Mouse (Mus musculus) hindbrain, postnatal 0 days (tissue): ENCODE measurements around the gene Adprhl1. TPM values are rescaled to one million over a fixed set of nuclear protein-coding genes. Genes with fewer than 3 reads are reported as not detected.
A peak's percentile ranks its signal among the peaks of the same experiment; 100 is the strongest.

ENCODE experiments used
- ATAC-seq: fragments of 200-750 bp; cut with Nextera tagmentation; 2 replicates; pipeline ENCODE4 v1.8.0; 2017; ENCODE audit warnings: mild to moderate bottlenecking, moderate TSS enrichment, moderate library complexity
- DNase-seq: peaks from one replicate; pipeline ENCODE4 v3.0.0-alpha.2; 2015; ENCODE audit warnings: low spot score
- H3K27ac ChIP-seq: fragments of 300-500 bp; sonication (generic); 2 replicates; pipeline ENCODE4 v1.5.1; 2014; ENCODE audit warnings: mild to moderate bottlenecking
- H3K27me3 ChIP-seq: fragments of 300-500 bp; sonication (generic); 2 replicates; pipeline ENCODE4 v1.6.1; 2014; ENCODE audit warnings: low read length, mixed read lengths; ENCODE audit not compliant: insufficient read depth
- H3K36me3 ChIP-seq: fragments of 300-500 bp; sonication (generic); 2 replicates; pipeline ENCODE4 v1.6.1; 2014; ENCODE audit warnings: low read length, mixed read lengths; ENCODE audit not compliant: insufficient read depth
- H3K4me1 ChIP-seq: fragments of 300-500 bp; sonication (generic); 2 replicates; pipeline ENCODE4 v1.6.1; 2014; ENCODE audit warnings: antibody characterized with exemption, low read length, mixed read lengths; ENCODE audit not compliant: insufficient read depth
- H3K4me2 ChIP-seq: fragments of 300-500 bp; sonication (generic); 2 replicates; pipeline ENCODE4 v1.6.1; 2014; ENCODE audit warnings: low read depth, mild to moderate bottlenecking, low read length, moderate library complexity, mixed read lengths
- H3K4me3 ChIP-seq: fragments of 300-500 bp; sonication (generic); 2 replicates; pipeline ENCODE4 v1.5.1; 2014; ENCODE audit warnings: low read length
- H3K9ac ChIP-seq: fragments of 300-500 bp; sonication (generic); replicated peaks from 2 replicates; pipeline ENCODE4 v1.6.1; 2014; ENCODE audit warnings: mild to moderate bottlenecking, low read length, moderate library complexity, mixed read lengths
- H3K9me3 ChIP-seq: fragments of 300-500 bp; sonication (generic); 2 replicates; pipeline ENCODE4 v1.6.1; 2016; ENCODE audit warnings: low read length, mixed read lengths
- CTCF ChIP-seq: IDR thresholded peaks from 2 replicates; pipeline ENCODE4 v1.5.1; 2016; ENCODE audit warnings: antibody characterized with exemption, control low read depth, low read depth
- WGBS: fragments of 180-500 bp; shearing (Covaris S2); extraction: QIAGEN DNeasy Blood & Tissue Kit; methylation state at CpG from one replicate; pipeline ENCODE4 v1.1.7; 2014; 5-methylcytosine and 5-hydroxymethylcytosine counted together
- polyA plus RNA-seq: library from polyadenylated mRNA; unstranded; fragments of >200 nt; fragmentation: Nextera tagmentation; extraction: Ambion mirVana; gene quantifications from 2 replicates; pipeline ENCODE4 v1.2.1, GENCODE M21; 2015
- total RNA-seq: library from RNA; depleted of rRNA; stranded (reverse); fragments of >200 nt; gene quantifications from 2 replicates; pipeline ENCODE4 v1.2.3, GENCODE M21; 2014; rRNA removed

The Adprhl1 gene
- 2.3 TPM in 1 of 2 replicates, not detected in the other for total RNA-seq
- 0.14 and 0.50 TPM in 2 replicates for polyA plus RNA-seq

DNA sequence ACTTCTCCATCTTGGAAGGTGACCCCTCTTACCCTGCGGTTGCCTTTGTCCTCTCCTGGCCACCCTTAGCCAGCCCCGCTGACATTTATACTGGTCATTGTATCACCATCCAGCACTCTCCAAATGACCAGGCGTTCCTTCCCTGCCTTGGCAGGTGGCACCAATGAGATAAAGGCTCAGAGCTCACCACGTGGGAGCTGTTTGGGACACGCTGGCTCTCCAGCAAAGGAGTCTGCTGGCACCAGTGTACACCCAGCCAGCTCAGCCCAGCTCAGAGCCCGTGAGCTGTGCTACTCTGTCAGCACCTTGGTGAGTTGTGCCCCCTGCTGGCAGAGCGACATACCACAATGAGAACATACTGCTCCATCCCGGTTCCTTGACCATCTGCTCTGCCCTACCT, at the start of gene Adprhl1:
Gene Adprhl1 (minus strand): TSS at position 144 of the 400 bp plus-strand sequence.
- no peak within 1 kb of the TSS for H3K27ac ChIP-seq
- no peak within 1 kb of the TSS for H3K4me2 ChIP-seq
- peak; percentile 84 for TF ChIP-seq CTCF
- no peaks in the 10 kb centered on the region for H3K27me3 ChIP-seq
- WGBS = 34% methylated on average over 8 of the region's 8 CpGs
- DNase-seq (peak; percentile 72), ATAC-seq (peak; percentile 88)
- H3K36me3 ChIP-seq = peaks cover 27% of the 10 kb centered on the region; the same call in 1 of the 2 replicates
- H3K9ac ChIP-seq = no peak within 1 kb of the TSS
- no peaks in the 10 kb centered on the region for H3K9me3 ChIP-seq
- H3K4me3 ChIP-seq = no peak within 1 kb of the TSS
- 0 out of 2 replicates have a peak, but pooled peaks cover 3% of the 10 kb centered on the region for H3K4me1 ChIP-seq

DNA sequence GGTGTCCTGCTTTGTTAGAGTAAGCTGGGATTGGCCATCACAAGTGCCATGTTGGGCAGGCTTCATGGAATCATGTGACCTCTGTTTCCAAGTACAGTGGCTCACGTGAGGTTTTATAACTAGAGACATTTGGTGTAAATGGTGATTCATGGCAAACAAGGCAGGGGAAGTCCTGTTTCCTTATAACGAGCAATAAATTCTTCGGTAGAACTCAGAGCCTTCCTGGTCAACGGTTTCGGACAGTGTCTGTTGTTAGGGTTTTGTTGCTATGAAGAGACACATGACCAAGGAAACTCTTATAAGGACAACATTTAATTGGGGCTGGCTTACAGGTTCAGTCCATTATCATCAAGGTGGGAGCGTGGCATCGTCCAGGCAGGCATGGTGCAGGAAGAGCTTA, 47.1 kb upstream of the Adprhl1 start:
- H3K4me3 ChIP-seq = no peak overlapping the region
- H3K9me3 ChIP-seq = no peaks in the 10 kb centered on the region
- no peak overlapping the region for H3K9ac ChIP-seq
- no peak overlapping the region for H3K4me2 ChIP-seq
- H3K36me3 ChIP-seq = peaks cover 42% of the 10 kb centered on the region
- H3K27ac ChIP-seq = no peak overlapping the region
- no peaks in the 10 kb centered on the region for H3K27me3 ChIP-seq
- DNase-seq (no peak), ATAC-seq (no peak)
- WGBS = 95% methylated on average over 7 of the region's 7 CpGs
- TF ChIP-seq CTCF = no peak
- H3K4me1 ChIP-seq = no peaks in the 10 kb centered on the region

DNA sequence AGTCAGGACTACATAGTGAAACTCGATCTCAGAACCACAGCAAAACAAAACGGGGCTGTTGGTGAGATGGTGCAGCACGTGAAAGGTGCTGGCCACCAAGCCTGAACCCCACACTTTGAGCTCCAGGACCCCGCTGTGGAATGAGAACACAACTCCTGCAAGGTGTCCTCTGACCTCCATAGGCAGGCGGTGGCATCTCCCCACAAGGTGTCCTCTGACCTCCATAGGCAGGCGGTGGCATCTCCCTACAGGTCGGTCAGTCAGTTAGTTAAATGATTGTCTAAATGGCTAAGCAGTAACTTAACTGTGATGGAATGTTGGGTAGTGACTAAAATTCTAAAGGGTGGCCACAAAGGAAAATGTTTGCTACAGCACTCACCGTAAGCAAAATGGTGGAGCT, 45.6 kb upstream of the Adprhl1 start:
- H3K27ac ChIP-seq = no peak overlapping the region
- no peak overlapping the region for H3K4me3 ChIP-seq
- WGBS = 97% methylated on average over 8 of the region's 8 CpGs
- H3K9ac ChIP-seq = no peak overlapping the region
- TF ChIP-seq CTCF = no peak
- ATAC-seq (no peak), DNase-seq (no peak)
- H3K27me3 ChIP-seq = no peaks in the 10 kb centered on the region
- H3K4me1 ChIP-seq = no peaks in the 10 kb centered on the region
- H3K9me3 ChIP-seq = no peaks in the 10 kb centered on the region
- peaks cover 56% of the 10 kb centered on the region for H3K36me3 ChIP-seq
- no peak overlapping the region for H3K4me2 ChIP-seq

DNA sequence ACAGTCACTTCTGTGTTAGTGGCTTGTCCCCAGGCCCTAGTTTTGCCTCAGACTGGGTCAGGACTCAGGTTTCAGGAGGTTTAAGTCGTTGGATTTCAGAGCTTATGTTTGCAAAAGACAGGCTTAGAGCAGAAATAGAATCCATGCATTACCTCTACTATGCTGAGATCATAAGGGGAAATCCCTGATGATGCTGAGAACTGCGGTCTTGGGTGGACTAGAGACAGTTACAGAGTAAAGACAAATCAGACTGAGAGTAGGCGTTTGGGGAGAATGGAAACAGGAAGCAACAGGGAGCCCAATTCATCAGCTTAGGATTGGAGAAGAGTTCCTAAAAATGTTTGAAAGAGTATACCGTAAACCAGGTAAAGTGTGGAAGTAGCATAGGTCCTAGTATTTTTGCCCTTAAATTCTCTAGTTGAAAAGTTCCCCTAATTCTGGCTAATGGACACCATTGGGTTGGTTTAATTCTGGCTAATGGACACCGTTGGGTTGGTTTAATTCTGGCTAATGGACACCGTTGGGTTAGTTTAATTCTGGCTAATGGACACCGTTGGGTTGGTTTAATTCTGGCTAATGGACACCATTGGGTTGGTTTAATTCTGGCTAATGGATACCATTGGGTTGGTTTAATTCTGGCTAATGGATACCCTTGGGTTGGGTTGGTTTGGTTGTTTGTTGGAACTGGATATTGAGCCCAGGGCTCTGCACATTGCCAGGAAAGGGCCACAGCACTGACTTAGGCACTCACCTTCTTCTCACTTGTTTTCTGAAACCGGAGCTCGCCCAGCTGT, 39.9 kb upstream of the Adprhl1 start:
- Histone ChIP-seq H3K36me3 (peaks cover 41% of the 10 kb centered on the region), H3K4me2 (no peak overlapping the region), H3K4me1 (peaks cover 4% of the 10 kb centered on the region; the same call in 1 of the 2 replicates), H3K27ac (no peak overlapping the region), H3K9me3 (no peaks in the 10 kb centered on the region), H3K9ac (no peak overlapping the region), H3K27me3 (no peaks in the 10 kb centered on the region), H3K4me3 (no peak overlapping the region)
- TF ChIP-seq CTCF = no peak
- no peak for ATAC-seq
- 92% methylated on average over 9 of the region's 9 CpGs for WGBS
- DNase-seq = no peak

DNA sequence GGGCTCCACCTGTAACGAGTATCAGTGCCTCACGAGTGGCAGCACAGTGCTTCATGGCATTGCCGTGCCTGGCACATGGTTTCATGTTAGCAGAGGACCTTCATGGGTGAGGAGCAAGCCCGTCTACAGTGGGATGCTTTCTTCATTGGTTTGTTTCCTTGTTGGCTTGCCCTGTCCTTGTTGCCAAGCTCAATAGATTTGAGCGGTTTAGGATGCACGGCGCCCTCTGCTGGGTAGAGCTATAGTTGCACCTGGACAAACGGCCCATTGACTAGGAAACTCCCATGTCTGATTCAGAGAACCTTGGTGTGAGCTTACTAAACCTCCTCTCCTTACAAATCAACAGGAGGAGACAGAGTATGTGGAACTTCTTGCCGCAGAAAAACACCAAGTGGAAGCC, 38.4 kb upstream of the Adprhl1 start:
- H3K4me3 ChIP-seq = no peak overlapping the region
- TF ChIP-seq CTCF = peak; percentile 90
- no peaks in the 10 kb centered on the region for H3K27me3 ChIP-seq
- no peak overlapping the region for H3K9ac ChIP-seq
- WGBS = 25% methylated on average over 9 of the region's 9 CpGs
- H3K27ac ChIP-seq = no peak overlapping the region
- H3K9me3 ChIP-seq = no peaks in the 10 kb centered on the region
- H3K36me3 ChIP-seq = peaks cover 39% of the 10 kb centered on the region
- ATAC-seq = no peak
- DNase-seq = peak; percentile 78
- no peak overlapping the region for H3K4me2 ChIP-seq
- peaks cover 6% of the 10 kb centered on the region; the same call in 1 of the 2 replicates for H3K4me1 ChIP-seq

DNA sequence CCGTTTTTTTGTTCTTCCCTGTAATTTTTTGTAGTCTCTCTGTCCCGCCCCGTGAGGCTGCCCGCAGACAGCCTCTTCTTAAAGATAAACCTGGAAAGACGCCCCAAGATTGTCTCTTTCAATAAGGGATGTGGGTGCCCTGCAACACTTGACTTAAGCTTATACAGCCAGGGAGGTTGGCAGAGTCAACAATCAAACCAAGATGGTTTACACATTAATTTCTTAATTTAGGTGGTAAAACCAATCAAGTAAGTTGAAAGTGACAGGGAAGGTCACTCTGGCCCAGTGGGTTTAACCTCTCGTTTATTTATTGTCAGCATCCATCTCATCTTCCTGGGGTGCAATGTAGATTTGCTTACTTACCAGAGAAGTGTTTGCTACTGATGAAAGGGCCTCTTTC, 34.7 kb upstream of the Adprhl1 start:
- ATAC-seq (no peak), DNase-seq (no peak)
- Histone ChIP-seq H3K36me3 (peaks cover 8% of the 10 kb centered on the region; the same call in 1 of the 2 replicates), H3K9ac (peak overlapping the region; percentile 74), H3K4me2 (peak overlapping the region; percentile 97), H3K4me1 (peaks cover 15% of the 10 kb centered on the region), H3K27me3 (no peaks in the 10 kb centered on the region), H3K27ac (peak overlapping the region; percentile 92; the same call in 1 of the 2 replicates), H3K9me3 (no peaks in the 10 kb centered on the region), H3K4me3 (peak overlapping the region; percentile 72)
- WGBS = 4% methylated on average over 6 of the region's 6 CpGs
- no peak for TF ChIP-seq CTCF
